Mouse (Mus musculus) hindbrain, postnatal 0 days (tissue): Measurements from ENCODE around the gene Tiam1. TPM values are rescaled to one million over a fixed set of nuclear protein-coding genes. Genes with fewer than 3 reads are reported as not detected.

Source experiments
- ATAC-seq: fragments of 200-750 bp; cut with Nextera tagmentation; 2 replicates; pipeline ENCODE4 v1.8.0; 2017; ENCODE audit warnings: mild to moderate bottlenecking, moderate TSS enrichment, moderate library complexity
- DNase-seq: peaks from one replicate; pipeline ENCODE4 v3.0.0-alpha.2; 2015; ENCODE audit warnings: low spot score
- H3K27ac ChIP-seq: fragments of 300-500 bp; sonication (generic); 2 replicates; pipeline ENCODE4 v1.5.1; 2014; ENCODE audit warnings: mild to moderate bottlenecking
- H3K27me3 ChIP-seq: fragments of 300-500 bp; sonication (generic); 2 replicates; pipeline ENCODE4 v1.6.1; 2014; ENCODE audit warnings: low read length, mixed read lengths; ENCODE audit not compliant: insufficient read depth
- H3K36me3 ChIP-seq: fragments of 300-500 bp; sonication (generic); 2 replicates; pipeline ENCODE4 v1.6.1; 2014; ENCODE audit warnings: low read length, mixed read lengths; ENCODE audit not compliant: insufficient read depth
- H3K4me1 ChIP-seq: fragments of 300-500 bp; sonication (generic); 2 replicates; pipeline ENCODE4 v1.6.1; 2014; ENCODE audit warnings: antibody characterized with exemption, low read length, mixed read lengths; ENCODE audit not compliant: insufficient read depth
- H3K4me2 ChIP-seq: fragments of 300-500 bp; sonication (generic); 2 replicates; pipeline ENCODE4 v1.6.1; 2014; ENCODE audit warnings: low read depth, mild to moderate bottlenecking, low read length, moderate library complexity, mixed read lengths
- H3K4me3 ChIP-seq: fragments of 300-500 bp; sonication (generic); 2 replicates; pipeline ENCODE4 v1.5.1; 2014; ENCODE audit warnings: low read length
- H3K9ac ChIP-seq: fragments of 300-500 bp; sonication (generic); replicated peaks from 2 replicates; pipeline ENCODE4 v1.6.1; 2014; ENCODE audit warnings: mild to moderate bottlenecking, low read length, moderate library complexity, mixed read lengths
- H3K9me3 ChIP-seq: fragments of 300-500 bp; sonication (generic); 2 replicates; pipeline ENCODE4 v1.6.1; 2016; ENCODE audit warnings: low read length, mixed read lengths
- CTCF ChIP-seq: IDR thresholded peaks from 2 replicates; pipeline ENCODE4 v1.5.1; 2016; ENCODE audit warnings: antibody characterized with exemption, control low read depth, low read depth
- WGBS: fragments of 180-500 bp; shearing (Covaris S2); extraction: QIAGEN DNeasy Blood & Tissue Kit; methylation state at CpG from one replicate; pipeline ENCODE4 v1.1.7; 2014; 5-methylcytosine and 5-hydroxymethylcytosine counted together
- polyA plus RNA-seq: library from polyadenylated mRNA; unstranded; fragments of >200 nt; fragmentation: Nextera tagmentation; extraction: Ambion mirVana; gene quantifications from 2 replicates; pipeline ENCODE4 v1.2.1, GENCODE M21; 2015
- total RNA-seq: library from RNA; depleted of rRNA; stranded (reverse); fragments of >200 nt; gene quantifications from 2 replicates; pipeline ENCODE4 v1.2.3, GENCODE M21; 2014

Gene Tiam1
- total and polyA plus RNA-seq, 2 experiments from 2014 or later: 15.1 to 26.2 TPM

GRCm38 (mm10) chr16:89986672-89987362 lies 156.8 kb downstream of the Tiam1 start:
- Histone ChIP-seq H3K4me2 (no peak overlapping the region), H3K4me3 (no peak overlapping the region), H3K27me3 (no peaks in the 10 kb centered on the region), H3K9me3 (no peaks in the 10 kb centered on the region), H3K36me3 (no peaks in the 10 kb centered on the region), H3K9ac (no peak overlapping the region), H3K27ac (no peak overlapping the region), H3K4me1 (0 out of 2 replicates have a peak, but pooled peaks cover 7% of the 10 kb centered on the region)
- no peak for TF ChIP-seq CTCF
- no peak for DNase-seq
- ATAC-seq: peak; percentile 58
- WGBS: 61% methylated on average over 18 of the region's 18 CpGs

DNA sequence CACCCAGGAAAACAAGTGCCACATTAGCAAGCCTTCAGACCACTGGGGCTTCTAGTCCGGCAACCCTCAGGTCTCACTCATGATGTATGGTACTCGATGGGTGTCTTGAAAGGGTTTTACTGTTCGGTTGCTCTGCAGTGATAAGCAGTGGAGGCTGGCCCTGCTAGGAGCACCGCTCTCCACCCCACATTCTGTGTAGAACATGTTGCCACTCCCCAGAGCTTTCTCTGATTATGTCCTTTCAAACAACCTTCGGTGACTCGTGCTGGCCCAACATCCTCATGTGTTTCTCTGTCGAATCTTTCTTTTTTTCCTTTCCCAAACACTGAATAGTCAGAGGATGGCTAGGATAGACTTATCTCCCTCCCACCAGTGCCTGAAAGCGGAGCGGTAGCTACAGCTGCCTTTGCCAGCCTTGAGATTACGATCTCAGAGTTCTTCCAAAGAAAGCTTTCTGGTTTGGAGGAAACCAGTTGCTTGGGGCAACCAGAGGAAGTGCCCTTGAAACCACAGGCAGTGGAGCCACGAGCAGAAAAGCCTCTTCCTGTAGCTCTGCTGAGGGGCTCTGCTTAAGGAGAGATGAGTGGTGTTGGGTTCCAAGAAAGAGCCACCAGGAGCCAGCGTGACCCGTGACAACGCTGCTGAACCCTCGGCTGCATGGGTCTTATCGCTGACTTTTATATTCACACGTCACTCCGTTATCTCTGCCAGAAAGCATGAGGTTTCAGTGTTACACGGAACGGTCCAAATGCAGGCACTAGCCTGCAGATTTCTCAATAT lies 157.7 kb downstream of the Tiam1 start:
- 0 out of 2 replicates have a peak overlapping the region, but pooled peaks have one; percentile 3 for H3K4me2 ChIP-seq

DNA sequence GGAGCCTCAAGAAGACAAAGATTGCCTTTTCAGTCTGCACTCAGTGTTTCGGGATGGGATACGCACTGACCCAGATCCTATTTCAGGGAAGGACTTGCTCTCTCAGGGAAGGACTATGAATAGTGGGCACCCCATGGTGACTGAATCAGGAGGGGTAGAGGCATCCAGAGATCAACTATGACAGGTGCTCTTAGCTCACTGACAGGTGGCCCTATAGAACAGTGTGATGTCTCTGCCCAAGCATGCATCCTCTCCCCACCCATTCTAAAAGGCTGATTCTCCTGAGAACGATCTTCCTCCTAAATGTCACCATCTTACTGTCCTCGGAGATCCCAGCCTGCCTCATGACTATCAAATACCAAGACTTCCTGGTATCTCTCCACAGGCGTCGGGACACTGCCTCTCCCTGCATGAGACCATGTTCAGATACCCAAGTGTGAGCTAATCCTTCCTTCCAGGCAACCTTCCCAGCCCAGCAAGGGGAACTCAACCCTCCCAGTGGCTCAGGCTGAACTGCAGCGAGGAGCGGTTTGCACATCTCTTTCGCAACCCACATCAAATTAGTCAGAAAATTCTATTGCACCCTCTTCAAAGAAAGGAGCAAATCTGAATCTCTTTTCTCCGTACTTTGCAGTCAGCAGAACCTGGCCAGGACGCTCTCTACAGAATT lies 163.4 kb downstream of the Tiam1 start:
- ATAC-seq: no peak
- no peak for TF ChIP-seq CTCF
- no peak overlapping the region for H3K4me3 ChIP-seq
- no peaks in the 10 kb centered on the region for H3K27me3 ChIP-seq
- DNase-seq: no peak
- H3K36me3 ChIP-seq: no peaks in the 10 kb centered on the region
- 89% methylated on average over 11 of the region's 11 CpGs for WGBS
- H3K9me3 ChIP-seq: no peaks in the 10 kb centered on the region
- no peak overlapping the region for H3K27ac ChIP-seq
- no peaks in the 10 kb centered on the region for H3K4me1 ChIP-seq
- H3K4me2 ChIP-seq: no peak overlapping the region
- no peak overlapping the region for H3K9ac ChIP-seq

More for the DNA sequence above, 157.7 kb downstream of the Tiam1 start:
- no peaks in the 10 kb centered on the region for H3K27me3 ChIP-seq
- TF ChIP-seq CTCF: no peak
- no peaks in the 10 kb centered on the region for H3K36me3 ChIP-seq
- no peak overlapping the region for H3K4me3 ChIP-seq
- H3K9ac ChIP-seq: no peak overlapping the region
- H3K4me1 ChIP-seq: 0 out of 2 replicates have a peak, but pooled peaks cover 7% of the 10 kb centered on the region
- ATAC-seq (0 out of 2 replicates have a peak, but pooled peaks have one; percentile 8), DNase-seq (peak; percentile 15)
- no peak overlapping the region for H3K27ac ChIP-seq
- H3K9me3 ChIP-seq: no peaks in the 10 kb centered on the region
- 63% methylated on average over 20 of the region's 20 CpGs for WGBS

DNA sequence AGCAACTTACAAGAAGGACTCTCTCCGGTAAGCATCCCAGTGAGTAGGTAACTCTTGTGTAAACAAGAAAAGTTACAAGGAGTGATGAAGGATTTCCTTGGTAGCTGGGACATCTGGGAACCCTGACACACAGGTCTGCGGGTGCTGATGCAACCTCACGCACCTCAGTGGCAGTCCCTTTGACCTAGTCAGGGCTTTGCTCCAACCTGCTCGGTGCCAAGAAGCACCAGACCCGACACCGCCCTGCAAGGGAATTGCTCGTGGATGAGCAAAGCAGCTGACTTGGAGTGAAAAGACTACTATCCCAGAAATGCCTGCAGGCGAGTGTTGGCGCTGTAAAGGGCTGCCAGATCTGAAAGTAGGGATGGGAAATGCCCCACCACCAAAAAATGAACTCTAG lies 168.1 kb downstream of the Tiam1 start:
- ATAC-seq: no peak

DNA sequence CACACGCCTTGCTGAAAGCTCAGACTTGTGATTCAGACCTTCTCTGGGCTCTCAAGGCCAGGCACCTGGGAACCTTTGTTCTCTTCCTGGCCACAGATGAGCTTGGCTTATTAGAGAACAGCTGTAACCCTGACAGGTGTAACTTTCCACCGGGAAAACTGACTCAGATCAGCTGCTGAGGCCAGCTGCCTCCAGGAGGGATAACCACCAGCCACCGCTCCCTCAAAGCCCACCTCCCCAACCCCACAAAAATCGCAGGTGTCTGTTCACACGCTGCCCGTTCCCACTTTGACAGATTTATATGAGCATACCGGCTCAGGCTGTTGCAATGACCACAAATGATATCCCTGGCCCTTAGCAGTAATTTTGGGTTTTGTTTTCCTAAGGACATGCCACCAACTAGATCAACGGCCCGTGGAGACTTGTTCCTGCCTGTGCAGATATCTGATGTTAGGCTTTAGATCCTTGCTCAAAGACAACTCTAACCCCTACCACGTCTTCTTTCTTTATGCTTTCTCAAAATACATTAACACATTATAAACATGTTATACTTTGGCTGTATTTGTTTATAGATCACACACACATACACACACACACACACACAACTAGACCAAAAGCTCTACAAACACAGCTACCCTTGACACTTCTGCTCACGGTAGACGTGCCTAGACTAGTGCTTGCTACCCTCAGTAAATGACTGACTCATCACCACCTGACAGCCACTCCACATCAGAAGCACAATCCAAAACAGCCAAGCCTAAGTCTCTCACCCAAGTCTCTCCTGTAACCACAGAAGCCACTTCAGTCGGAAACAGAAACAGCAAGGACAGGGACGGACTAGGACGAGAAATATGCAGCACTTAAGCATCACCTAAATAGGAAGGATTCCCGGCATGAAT lies 169.5 kb downstream of the Tiam1 start:
- Histone ChIP-seq H3K9ac (no peak overlapping the region), H3K9me3 (no peaks in the 10 kb centered on the region), H3K27ac (no peak overlapping the region), H3K36me3 (no peaks in the 10 kb centered on the region), H3K4me1 (no peaks in the 10 kb centered on the region), H3K27me3 (no peaks in the 10 kb centered on the region), H3K4me3 (no peak overlapping the region), H3K4me2 (no peak overlapping the region)
- DNase-seq (no peak), ATAC-seq (no peak)
- no peak for TF ChIP-seq CTCF
- WGBS: 87% methylated on average over 16 of the region's 16 CpGs

More for the DNA sequence above, 168.1 kb downstream of the Tiam1 start:
- Histone ChIP-seq H3K36me3 (no peaks in the 10 kb centered on the region), H3K4me1 (no peaks in the 10 kb centered on the region), H3K9ac (no peak overlapping the region), H3K4me2 (no peak overlapping the region), H3K27me3 (no peaks in the 10 kb centered on the region), H3K4me3 (no peak overlapping the region), H3K27ac (no peak overlapping the region), H3K9me3 (no peaks in the 10 kb centered on the region)
- no peak for DNase-seq
- TF ChIP-seq CTCF: no peak
- WGBS: 93% methylated on average over 9 of the region's 9 CpGs
